Mouse (Mus musculus) CH12.LX (cell line): ENCODE results near the gene Tbrg1.
A peak's percentile ranks its signal among the peaks of the same experiment; 100 is the strongest.

Experiments used
- CTCF ChIP-seq, 2 experiments: IDR thresholded peaks in 1 of 2; conservative IDR thresholded peaks in 1 of 2; 2 replicates each; pipeline ENCODE4 v1.5.1; 2011 to 2012; ENCODE audit warnings: low read depth in 2 of 2, low read length in 2 of 2, improper control_type of control experiment in 1 of 2, inconsistent platforms in 1 of 2, mild to moderate bottlenecking in 1 of 2, moderate library complexity in 1 of 2
- ELF1 ChIP-seq: IDR thresholded peaks from 2 replicates; pipeline ENCODE4 v1.6.1; 2014; ENCODE audit warnings: low read depth, mild to moderate bottlenecking, inconsistent platforms, low read length, improper control_type of control experiment
- ETS1 ChIP-seq: conservative IDR thresholded peaks from 2 replicates; pipeline ENCODE4 v1.6.1; 2012; ENCODE audit warnings: low read depth, mild to moderate bottlenecking, inconsistent platforms, low read length, improper control_type of control experiment, moderate library complexity
- GABPA ChIP-seq: IDR thresholded peaks from 2 replicates; pipeline ENCODE4 v1.6.1; 2012; ENCODE audit warnings: low read depth, low read length, improper control_type of control experiment, inconsistent platforms; ENCODE audit not compliant: insufficient replicate concordance
- HCFC1 ChIP-seq: IDR thresholded peaks from 2 replicates; pipeline ENCODE4 v1.6.1; 2012; ENCODE audit warnings: low read depth, mild to moderate bottlenecking, inconsistent platforms, low read length, improper control_type of control experiment
- JUND ChIP-seq: conservative IDR thresholded peaks from 2 replicates; pipeline ENCODE4 v1.6.1; 2011; ENCODE audit warnings: low read depth, low read length, improper control_type of control experiment
- POLR2A ChIP-seq: IDR thresholded peaks from 2 replicates; pipeline ENCODE4 v1.6.1; 2011; ENCODE audit warnings: low read depth, mild to moderate bottlenecking, improper control_type of control experiment, low read length
- TCF12 ChIP-seq: IDR thresholded peaks from 2 replicates; pipeline ENCODE4 v1.6.1; 2014; ENCODE audit warnings: low read depth, mild to moderate bottlenecking, inconsistent platforms, low read length, improper control_type of control experiment
- USF1 ChIP-seq: IDR thresholded peaks from 2 replicates; pipeline ENCODE4 v1.6.1; 2014; ENCODE audit warnings: low read depth, mild to moderate bottlenecking, inconsistent platforms, low read length, improper control_type of control experiment
- ZNF384 ChIP-seq: IDR thresholded peaks from 2 replicates; pipeline ENCODE4 v1.6.1; 2012; ENCODE audit warnings: low read depth, low read length, improper control_type of control experiment, inconsistent platforms

DNA sequence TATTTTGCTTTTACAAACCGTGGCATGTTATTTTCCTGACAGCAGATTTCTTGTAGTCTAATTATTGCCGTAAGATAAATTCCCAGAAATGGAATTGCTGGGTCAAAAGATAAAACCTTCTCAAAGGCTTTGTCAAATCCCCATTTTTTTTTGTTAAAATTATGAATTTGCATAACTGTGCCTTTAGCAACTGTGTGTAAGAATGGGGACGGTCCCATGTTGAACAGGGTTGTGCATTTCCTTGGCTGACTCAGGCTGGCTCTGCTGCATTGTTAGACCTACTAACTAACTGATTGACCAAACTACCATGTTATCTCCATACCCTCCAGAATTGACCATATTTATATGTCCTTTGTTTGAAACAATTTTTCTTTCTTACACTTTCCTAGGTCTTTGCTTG, 22.8 kb downstream of the Tbrg1 start:
- TF ChIP-seq JUND (no peak), POLR2A (no peak), HCFC1 (no peak), CTCF (conservative IDR thresholded peaks at IDR 0.05 in 1 of 2, IDR thresholded peaks at IDR 0.05 in 1 of 2; ENCODE audit: low read depth in 2 of 2, low read length in 2 of 2) (no peak), ETS1 (no peak), TCF12 (no peak), GABPA (no peak), USF1 (no peak), ZNF384 (peak; percentile 85), ELF1 (no peak)
